Mouse (Mus musculus): ENCODE data around the gene Pip5k1b. TPM values are rescaled to one million over a fixed set of nuclear protein-coding genes. Genes with fewer than 3 reads are reported as not detected.

Pip5k1b gene
- total RNA-seq, 2 experiments from 2014 or later, result 25.3 to 27.0 TPM

GRCm38 (mm10) chr19:24359270-24359669 is 196.4 kb downstream of the Pip5k1b start:
- intact Hi-C loops (cut with DNase I), result no loop called here
- DNase-seq, result no peak

GRCm38 (mm10) chr19:24352298-24352959 is 203.2 kb downstream of the Pip5k1b start:
- intact Hi-C loops (cut with DNase I), result no loop called here

GRCm38 (mm10) chr19:24344501-24344900 is 211.2 kb downstream of the Pip5k1b start:
- no peak for DNase-seq
- intact Hi-C loops (cut with DNase I), result no loop called here

More at GRCm38 (mm10) chr19:24352298-24352959, 203.2 kb downstream of the Pip5k1b start:
- DNase-seq, result no peak

- DNase-seq, result no peak
- intact Hi-C loops (cut with DNase I), result no loop called here
Observed at GRCm38 (mm10) chr19:24342786-24343185, 212.9 kb downstream of the Pip5k1b start.

GRCm38 (mm10) chr19:24336370-24337076 is 219.1 kb downstream of the Pip5k1b start:
- DNase-seq, result no peak
- intact Hi-C loops (cut with DNase I), result no loop called here

- no peak for DNase-seq
- intact Hi-C loops (cut with DNase I), result no loop called here
Observed at GRCm38 (mm10) chr19:24335611-24336343, 219.9 kb downstream of the Pip5k1b start.

- peak; percentile 77 to 81 for DNase-seq
- intact Hi-C loops (cut with DNase I), result no loop called here
Observed at GRCm38 (mm10) chr19:24332956-24333355, 222.7 kb downstream of the Pip5k1b start.

GRCm38 (mm10) chr19:24331274-24331673 is 224.4 kb downstream of the Pip5k1b start:
- intact Hi-C loops (cut with DNase I), result no loop called here
- DNase-seq, result no peak

- no peak for DNase-seq
- intact Hi-C loops (cut with DNase I), result no loop called here
Observed at GRCm38 (mm10) chr19:24330366-24330765, 225.3 kb downstream of the Pip5k1b start.

GRCm38 (mm10) chr19:24327921-24328320 is 227.8 kb downstream of the Pip5k1b start:
- intact Hi-C loops (cut with DNase I), result no loop called here
- DNase-seq, result no peak

GRCm38 (mm10) chr19:24326969-24327368 is 228.7 kb downstream of the Pip5k1b start:
- intact Hi-C loops (cut with DNase I), result no loop called here
- DNase-seq, result no peak

- intact Hi-C loops (cut with DNase I), result no loop called here
- DNase-seq, result no peak
Observed at GRCm38 (mm10) chr19:24325692-24326091, 230.0 kb downstream of the Pip5k1b start.

GRCm38 (mm10) chr19:24323841-24324613 is 231.6 kb downstream of the Pip5k1b start:
- intact Hi-C loops (cut with DNase I), result no loop called here
- DNase-seq, result no peak

- peak; percentile 50 to 51 for DNase-seq
- intact Hi-C loops (cut with DNase I), result no loop called here
Observed at GRCm38 (mm10) chr19:24321900-24322311, 233.8 kb downstream of the Pip5k1b start.

- no peak for DNase-seq
- intact Hi-C loops (cut with DNase I), result no loop called here
Observed at GRCm38 (mm10) chr19:24321211-24321899, 234.3 kb downstream of the Pip5k1b start.

- no peak for DNase-seq
- intact Hi-C loops (cut with DNase I), result no loop called here
Observed at GRCm38 (mm10) chr19:24318172-24318571, 237.5 kb downstream of the Pip5k1b start.

GRCm38 (mm10) chr19:24317731-24318130 is 237.9 kb downstream of the Pip5k1b start:
- intact Hi-C loops (cut with DNase I), result no loop called here
- no peak for DNase-seq

GRCm38 (mm10) chr19:24317038-24317591 is 238.6 kb downstream of the Pip5k1b start:
- intact Hi-C loops (cut with DNase I), result no loop called here
- peak in 1 of 2 experiments; percentile 42 for DNase-seq

GRCm38 (mm10) chr19:24316060-24316725 is 239.5 kb downstream of the Pip5k1b start:
- DNase-seq, result no peak
- intact Hi-C loops (cut with DNase I), result no loop called here
